Mouse (Mus musculus): ENCODE results near the gene Lama1.

GRCm38 (mm10) chr17:67726601-67727000 is 29.5 kb downstream of the Lama1 start:
- TF ChIP-seq CTCF (IDR thresholded peaks at IDR 0.05; ENCODE audit: low read depth): no peak
- TF ChIP-seq EP300 (IDR thresholded peaks at IDR 0.05; ENCODE audit: low read depth): no peak
